Mouse (Mus musculus): ENCODE measurements around the gene Ift88. TPM values are rescaled to one million over a fixed set of nuclear protein-coding genes. Genes with fewer than 3 reads are reported as not detected.

The Ift88 gene
- polyA plus RNA-seq, 1 experiment from 2014 or later, result 17.4 TPM

DNA sequence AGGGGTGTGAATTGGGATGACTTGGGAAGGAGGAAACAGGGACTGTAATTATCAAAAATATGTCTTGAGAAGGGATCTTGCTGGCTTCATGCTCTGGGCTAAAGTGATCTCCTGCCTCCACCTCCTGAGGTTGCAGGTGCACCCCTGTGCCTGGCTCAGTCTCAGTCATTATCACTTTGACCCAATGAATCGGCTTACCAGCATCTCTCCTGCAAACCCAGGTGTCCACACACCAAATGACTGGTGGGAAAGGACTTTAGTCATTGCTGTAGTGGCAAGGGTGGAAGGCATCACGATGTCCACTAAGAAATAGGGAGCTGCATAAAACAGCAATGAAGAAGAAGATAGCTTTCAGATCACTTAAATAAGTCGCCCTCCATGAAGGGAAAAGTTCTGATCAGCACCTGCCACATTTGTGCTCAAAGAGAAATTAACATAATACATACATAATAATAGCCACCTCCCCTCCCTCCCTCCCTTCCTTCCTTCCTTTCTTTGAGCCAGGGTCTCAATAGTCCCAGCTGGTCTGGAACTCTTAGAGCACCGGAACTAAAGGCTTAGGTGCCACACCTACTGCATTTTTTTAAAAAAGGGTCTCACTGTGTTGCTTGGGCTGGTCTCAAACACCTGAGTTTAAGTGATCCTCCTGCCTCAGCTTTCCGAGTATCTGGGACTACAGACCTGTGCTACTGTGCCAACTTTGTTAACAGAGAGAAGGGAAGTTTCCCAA lies 106.1 kb downstream of the Ift88 start:
- 65% methylated on average over 5 of the region's 5 CpGs for WGBS
- H3K9ac ChIP-seq (ENCODE audit: low read depth, low read length), result no peak overlapping the region
- ATAC-seq (ENCODE audit: low read depth), result no peak

DNA sequence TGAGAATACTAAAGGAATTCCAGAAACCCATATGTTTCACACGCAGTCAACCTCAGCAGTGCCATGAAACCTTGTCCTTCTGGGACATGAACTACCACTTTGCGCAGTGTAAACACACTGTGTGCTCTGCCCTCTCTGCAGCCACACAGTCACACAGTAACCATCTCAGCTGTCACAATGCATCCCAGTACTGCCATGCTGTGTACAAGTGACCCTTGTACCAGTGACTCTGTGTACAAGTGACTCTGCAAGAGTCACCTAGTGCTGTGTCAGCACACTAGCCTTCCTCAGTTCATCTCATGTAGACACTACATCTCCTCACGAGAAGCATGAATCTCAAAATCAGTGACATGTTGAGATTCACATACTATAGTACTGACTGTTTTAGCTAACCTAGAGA lies 108.7 kb downstream of the Ift88 start:
- Histone ChIP-seq H3K4me2 (ENCODE audit: low read depth, low read length) (no peak overlapping the region), H3K27ac (replicated peaks; ENCODE audit: low read depth, low read length) (no peak overlapping the region), H3K27me3 (replicated peaks; ENCODE audit: control insufficient read depth, insufficient read depth, low read length) (0 out of 2 replicates have a peak, but pooled peaks cover 3% of the 10 kb centered on the region), H3K9me3 (ENCODE audit: control insufficient read depth, low read length) (no peaks in the 10 kb centered on the region), H3K4me1 (ENCODE audit: control insufficient read depth, insufficient read depth, low read length) (peaks cover 23% of the 10 kb centered on the region), H3K36me3 (ENCODE audit: control insufficient read depth, insufficient read depth, low read length) (no peaks in the 10 kb centered on the region), H3K4me3 (ENCODE audit: low read depth, low read length) (no peak overlapping the region), H3K9ac (ENCODE audit: low read depth, low read length) (no peak overlapping the region)
- no peak for DNase-seq (ENCODE audit: low spot score)
- 82% methylated on average over 3 of the region's 3 CpGs for WGBS
- no peak for ATAC-seq (ENCODE audit: low read depth)

More for the DNA sequence above, 106.1 kb downstream of the Ift88 start:
- Histone ChIP-seq H3K27me3 (replicated peaks; ENCODE audit: control insufficient read depth, insufficient read depth, low read length) (0 out of 2 replicates have a peak, but pooled peaks cover 5% of the 10 kb centered on the region), H3K4me1 (ENCODE audit: control insufficient read depth, insufficient read depth, low read length) (peaks cover 17% of the 10 kb centered on the region), H3K4me2 (ENCODE audit: low read depth, low read length) (no peak overlapping the region), H3K36me3 (ENCODE audit: control insufficient read depth, insufficient read depth, low read length) (no peaks in the 10 kb centered on the region), H3K27ac (replicated peaks; ENCODE audit: low read depth, low read length) (no peak overlapping the region), H3K4me3 (ENCODE audit: low read depth, low read length) (no peak overlapping the region), H3K9me3 (ENCODE audit: control insufficient read depth, low read length) (no peaks in the 10 kb centered on the region)
- no peak for DNase-seq (ENCODE audit: low spot score)

DNA sequence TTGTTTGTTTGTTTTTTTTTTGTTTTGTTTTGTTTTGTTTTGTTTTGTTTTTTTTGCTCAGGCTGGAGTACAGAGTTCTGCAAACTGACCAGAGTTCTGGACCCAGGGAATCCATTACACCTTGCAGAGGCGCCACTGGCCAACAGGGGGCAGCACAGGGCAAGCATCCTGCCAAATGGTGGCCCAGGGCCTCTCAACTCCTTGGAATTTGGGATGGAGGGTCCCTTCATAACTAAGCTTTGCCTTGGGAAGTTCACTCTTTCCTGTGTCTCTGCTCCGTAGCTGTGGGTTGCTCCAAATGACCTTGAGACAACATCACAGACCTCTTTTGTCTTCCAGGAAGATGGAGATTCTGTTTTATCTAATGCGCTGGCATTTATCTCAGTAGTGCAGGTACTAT lies 109.4 kb downstream of the Ift88 start:
- Histone ChIP-seq H3K9ac (ENCODE audit: low read depth, low read length) (no peak overlapping the region), H3K4me1 (ENCODE audit: control insufficient read depth, insufficient read depth, low read length) (peaks cover 30% of the 10 kb centered on the region), H3K36me3 (ENCODE audit: control insufficient read depth, insufficient read depth, low read length) (no peaks in the 10 kb centered on the region), H3K27me3 (replicated peaks; ENCODE audit: control insufficient read depth, insufficient read depth, low read length) (0 out of 2 replicates have a peak, but pooled peaks cover 3% of the 10 kb centered on the region), H3K4me2 (ENCODE audit: low read depth, low read length) (no peak overlapping the region), H3K27ac (replicated peaks; ENCODE audit: low read depth, low read length) (no peak overlapping the region), H3K9me3 (ENCODE audit: control insufficient read depth, low read length) (no peaks in the 10 kb centered on the region), H3K4me3 (ENCODE audit: low read depth, low read length) (no peak overlapping the region)
- ATAC-seq (ENCODE audit: low read depth) (no peak), DNase-seq (ENCODE audit: low spot score) (peak; percentile 29)
- 43% methylated on average over 3 of the region's 3 CpGs for WGBS

DNA sequence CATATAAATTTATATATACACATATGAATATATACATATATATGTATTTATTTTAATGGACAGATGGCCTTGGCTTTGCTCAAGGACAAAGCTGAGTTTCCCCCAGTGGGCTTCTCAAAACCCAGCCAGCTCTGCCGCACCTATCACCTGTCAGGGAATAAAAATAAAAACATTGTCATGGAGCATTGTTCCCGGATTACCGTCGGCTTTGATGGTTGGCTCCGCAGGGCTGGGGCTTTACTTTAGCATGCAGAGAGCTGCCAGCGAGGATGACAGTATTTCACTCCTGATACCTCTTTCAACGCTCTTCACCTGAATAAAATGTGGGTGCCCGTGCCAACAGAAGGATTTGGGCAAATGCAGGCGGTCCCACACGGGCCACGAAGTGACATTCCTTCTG lies 110.0 kb downstream of the Ift88 start:
- Histone ChIP-seq H3K4me2 (ENCODE audit: low read depth, low read length) (no peak overlapping the region), H3K9me3 (ENCODE audit: control insufficient read depth, low read length) (no peaks in the 10 kb centered on the region), H3K9ac (ENCODE audit: low read depth, low read length) (no peak overlapping the region), H3K36me3 (ENCODE audit: control insufficient read depth, insufficient read depth, low read length) (no peaks in the 10 kb centered on the region), H3K27me3 (replicated peaks; ENCODE audit: control insufficient read depth, insufficient read depth, low read length) (no peaks in the 10 kb centered on the region), H3K27ac (replicated peaks; ENCODE audit: low read depth, low read length) (no peak overlapping the region), H3K4me3 (ENCODE audit: low read depth, low read length) (no peak overlapping the region), H3K4me1 (ENCODE audit: control insufficient read depth, insufficient read depth, low read length) (peaks cover 30% of the 10 kb centered on the region)
- ATAC-seq (ENCODE audit: low read depth) (no peak), DNase-seq (ENCODE audit: low spot score) (peak; percentile 35)
- WGBS, result 18% methylated on average over 11 of the region's 11 CpGs

DNA sequence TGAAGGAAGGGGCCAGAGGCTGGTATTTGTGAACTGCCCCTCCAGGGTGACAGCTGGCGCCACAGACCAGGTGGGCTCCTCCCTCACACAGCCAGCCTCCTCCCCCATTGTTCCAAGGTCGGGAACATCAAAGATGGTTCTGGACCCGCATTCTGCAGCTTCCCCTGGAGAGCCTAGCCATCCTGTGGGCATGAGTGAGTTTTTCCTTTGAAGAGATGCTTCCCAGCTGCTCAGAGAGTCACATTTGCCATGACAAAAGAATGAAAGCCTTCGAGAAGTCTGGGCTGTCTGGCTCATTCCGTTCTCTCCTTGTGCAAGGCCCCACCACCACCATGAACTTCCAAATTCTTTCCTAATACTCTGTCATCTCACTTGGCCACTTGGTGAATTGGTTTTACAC lies 110.5 kb downstream of the Ift88 start:
- Histone ChIP-seq H3K9ac (ENCODE audit: low read depth, low read length) (no peak overlapping the region), H3K27ac (replicated peaks; ENCODE audit: low read depth, low read length) (peak overlapping the region; percentile 36; the same call in 1 of the 2 replicates), H3K36me3 (ENCODE audit: control insufficient read depth, insufficient read depth, low read length) (no peaks in the 10 kb centered on the region), H3K4me2 (ENCODE audit: low read depth, low read length) (peak overlapping the region; percentile 4; the same call in 1 of the 2 replicates), H3K27me3 (replicated peaks; ENCODE audit: control insufficient read depth, insufficient read depth, low read length) (no peaks in the 10 kb centered on the region), H3K4me3 (ENCODE audit: low read depth, low read length) (no peak overlapping the region), H3K4me1 (ENCODE audit: control insufficient read depth, insufficient read depth, low read length) (peaks cover 30% of the 10 kb centered on the region), H3K9me3 (ENCODE audit: control insufficient read depth, low read length) (no peaks in the 10 kb centered on the region)
- WGBS, result 18% methylated on average over 5 of the region's 5 CpGs
- DNase-seq (ENCODE audit: low spot score), result peak; percentile 29
- ATAC-seq (ENCODE audit: low read depth), result 0 out of 2 replicates have a peak, but pooled peaks have one; percentile 7

DNA sequence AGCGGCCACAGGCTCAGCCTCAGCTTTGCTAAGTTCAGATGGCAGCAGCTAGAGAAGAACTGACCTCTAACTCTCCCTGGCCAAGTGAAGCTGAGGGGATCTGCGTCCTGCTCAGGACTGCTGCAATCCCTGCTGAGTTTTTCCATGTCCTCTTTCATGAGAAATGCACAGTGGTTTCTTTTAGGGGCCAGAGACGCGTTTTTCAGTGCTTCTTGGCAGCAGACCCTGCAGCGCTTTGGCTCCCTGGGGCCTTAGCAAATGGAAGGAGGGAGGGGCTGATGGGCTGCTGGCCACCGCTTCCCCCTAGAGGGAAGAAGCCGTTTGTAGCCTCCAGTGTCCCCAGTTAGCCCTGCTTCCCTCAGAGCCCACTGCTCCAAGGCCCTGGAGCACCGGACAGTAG lies 111.1 kb downstream of the Ift88 start:
- Histone ChIP-seq H3K27ac (replicated peaks; ENCODE audit: low read depth, low read length) (peak overlapping the region; percentile 36; the same call in 1 of the 2 replicates), H3K36me3 (ENCODE audit: control insufficient read depth, insufficient read depth, low read length) (no peaks in the 10 kb centered on the region), H3K4me1 (ENCODE audit: control insufficient read depth, insufficient read depth, low read length) (peaks cover 30% of the 10 kb centered on the region), H3K27me3 (replicated peaks; ENCODE audit: control insufficient read depth, insufficient read depth, low read length) (no peaks in the 10 kb centered on the region), H3K9ac (ENCODE audit: low read depth, low read length) (no peak overlapping the region), H3K4me2 (ENCODE audit: low read depth, low read length) (peak overlapping the region; percentile 4; the same call in 1 of the 2 replicates), H3K4me3 (ENCODE audit: low read depth, low read length) (no peak overlapping the region), H3K9me3 (ENCODE audit: control insufficient read depth, low read length) (no peaks in the 10 kb centered on the region)
- WGBS, result 9% methylated on average over 8 of the region's 8 CpGs
- DNase-seq (ENCODE audit: low spot score) (peak; percentile 69), ATAC-seq (ENCODE audit: low read depth) (no peak)

DNA sequence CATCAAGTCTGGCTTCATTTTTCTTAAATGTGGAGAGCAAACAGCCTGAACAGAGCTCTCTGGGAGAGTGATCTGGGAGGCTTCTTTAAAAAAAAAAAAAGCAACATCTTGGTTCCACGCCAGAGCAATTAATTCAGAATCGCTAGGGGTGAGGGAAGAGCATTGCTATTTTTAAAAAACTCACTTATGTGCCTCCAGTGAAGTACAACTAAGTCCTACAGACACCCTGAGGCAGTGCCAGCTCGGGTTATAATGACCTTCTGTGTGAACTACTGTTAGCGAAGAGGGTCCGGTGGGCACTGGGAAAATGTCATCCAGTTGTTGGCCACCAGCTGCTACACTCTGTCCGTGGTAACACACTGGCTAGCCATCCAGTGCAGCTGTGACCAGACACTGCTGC lies 111.8 kb downstream of the Ift88 start:
- no peak for ATAC-seq (ENCODE audit: low read depth)
- DNase-seq (ENCODE audit: low spot score), result peak; percentile 40
- H3K27me3 ChIP-seq (replicated peaks; ENCODE audit: control insufficient read depth, insufficient read depth, low read length), result no peaks in the 10 kb centered on the region
- WGBS, result 55% methylated on average over 6 of the region's 6 CpGs
- H3K4me3 ChIP-seq (ENCODE audit: low read depth, low read length), result no peak overlapping the region
- peaks cover 30% of the 10 kb centered on the region for H3K4me1 ChIP-seq (ENCODE audit: control insufficient read depth, insufficient read depth, low read length)
- H3K27ac ChIP-seq (replicated peaks; ENCODE audit: low read depth, low read length), result no peak overlapping the region
- no peaks in the 10 kb centered on the region for H3K36me3 ChIP-seq (ENCODE audit: control insufficient read depth, insufficient read depth, low read length)
- H3K9me3 ChIP-seq (ENCODE audit: control insufficient read depth, low read length), result no peaks in the 10 kb centered on the region
- H3K4me2 ChIP-seq (ENCODE audit: low read depth, low read length), result no peak overlapping the region
- no peak overlapping the region for H3K9ac ChIP-seq (ENCODE audit: low read depth, low read length)

DNA sequence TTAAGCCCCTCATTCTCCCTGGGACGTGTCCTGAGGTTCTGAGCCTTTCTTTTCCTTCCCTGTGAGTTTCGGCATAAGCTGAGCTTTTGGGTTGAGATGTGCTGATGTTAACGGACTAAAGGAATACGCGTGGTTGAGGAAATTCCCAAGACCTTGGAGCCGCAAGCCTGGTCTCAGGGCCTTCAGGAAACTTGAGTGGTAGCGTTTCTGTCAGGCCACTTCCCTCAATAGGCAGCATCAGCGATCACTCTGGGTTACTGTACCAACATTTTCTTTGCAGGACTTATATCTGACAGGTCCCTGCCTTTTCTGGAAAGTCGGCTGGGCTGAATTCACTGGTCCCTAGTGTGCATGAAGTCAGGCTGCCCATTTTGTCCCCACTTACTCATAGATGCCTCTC lies 113.0 kb downstream of the Ift88 start:
- Histone ChIP-seq H3K4me3 (ENCODE audit: low read depth, low read length) (no peak overlapping the region), H3K4me1 (ENCODE audit: control insufficient read depth, insufficient read depth, low read length) (peaks cover 30% of the 10 kb centered on the region), H3K27me3 (replicated peaks; ENCODE audit: control insufficient read depth, insufficient read depth, low read length) (no peaks in the 10 kb centered on the region), H3K9me3 (ENCODE audit: control insufficient read depth, low read length) (no peaks in the 10 kb centered on the region), H3K4me2 (ENCODE audit: low read depth, low read length) (no peak overlapping the region), H3K36me3 (ENCODE audit: control insufficient read depth, insufficient read depth, low read length) (no peaks in the 10 kb centered on the region), H3K9ac (ENCODE audit: low read depth, low read length) (no peak overlapping the region), H3K27ac (replicated peaks; ENCODE audit: low read depth, low read length) (no peak overlapping the region)
- no peak for ATAC-seq (ENCODE audit: low read depth)
- no peak for DNase-seq (ENCODE audit: low spot score)
- 42% methylated on average over 9 of the region's 9 CpGs for WGBS
